Mouse (Mus musculus) forebrain, embryonic 15.5 days (tissue): ENCODE measurements at regions not wholly inside any gene's neighbourhood (a gene's known extent, or its start where the extent isn't known, plus 50 kb on each side); places are given as distances from the start of the nearest gene placed in this dataset.

ENCODE experiments used
- ATAC-seq: fragments of 200-750 bp; cut with Nextera tagmentation; replicated peaks from 2 replicates; pipeline ENCODE4 v1.8.0; 2017; ENCODE audit warnings: mild to moderate bottlenecking, moderate TSS enrichment, moderate library complexity
- H3K27ac ChIP-seq: fragments of 300-500 bp; sonication (generic); replicated peaks from 2 replicates; pipeline ENCODE4 v1.5.1; 2015; ENCODE audit warnings: mild to moderate bottlenecking, inconsistent platforms
- H3K27me3 ChIP-seq: fragments of 300-500 bp; sonication (generic); 2 replicates; pipeline ENCODE4 v1.6.1; 2015; ENCODE audit warnings: inconsistent platforms
- H3K36me3 ChIP-seq: fragments of 300-500 bp; sonication (generic); 2 replicates; pipeline ENCODE4 v1.6.1; 2015; ENCODE audit warnings: mild to moderate bottlenecking, inconsistent platforms
- H3K4me1 ChIP-seq: fragments of 300-500 bp; sonication (generic); 2 replicates; pipeline ENCODE4 v1.6.1; 2015; ENCODE audit warnings: inconsistent platforms
- H3K4me2 ChIP-seq: fragments of 300-500 bp; sonication (generic); replicated peaks from 2 replicates; pipeline ENCODE4 v1.6.1; 2015; ENCODE audit warnings: mild to moderate bottlenecking, inconsistent platforms
- H3K4me3 ChIP-seq: fragments of 300-500 bp; sonication (generic); 2 replicates; pipeline ENCODE4 v1.5.1; 2015; ENCODE audit warnings: mild to moderate bottlenecking, inconsistent platforms
- H3K9ac ChIP-seq: fragments of 300-500 bp; sonication (generic); replicated peaks from 2 replicates; pipeline ENCODE4 v1.6.1; 2015; ENCODE audit warnings: mild to moderate bottlenecking, inconsistent platforms
- H3K9me3 ChIP-seq: fragments of 300-500 bp; sonication (generic); 2 replicates; pipeline ENCODE4 v1.6.1; 2016; ENCODE audit warnings: inconsistent platforms
- WGBS: fragments of 180-500 bp; shearing (Covaris S2); methylation state at CpG from one replicate; pipeline ENCODE4 v1.1.7; 2015; ENCODE audit warnings: mixed read lengths; 5-methylcytosine and 5-hydroxymethylcytosine counted together

DNA sequence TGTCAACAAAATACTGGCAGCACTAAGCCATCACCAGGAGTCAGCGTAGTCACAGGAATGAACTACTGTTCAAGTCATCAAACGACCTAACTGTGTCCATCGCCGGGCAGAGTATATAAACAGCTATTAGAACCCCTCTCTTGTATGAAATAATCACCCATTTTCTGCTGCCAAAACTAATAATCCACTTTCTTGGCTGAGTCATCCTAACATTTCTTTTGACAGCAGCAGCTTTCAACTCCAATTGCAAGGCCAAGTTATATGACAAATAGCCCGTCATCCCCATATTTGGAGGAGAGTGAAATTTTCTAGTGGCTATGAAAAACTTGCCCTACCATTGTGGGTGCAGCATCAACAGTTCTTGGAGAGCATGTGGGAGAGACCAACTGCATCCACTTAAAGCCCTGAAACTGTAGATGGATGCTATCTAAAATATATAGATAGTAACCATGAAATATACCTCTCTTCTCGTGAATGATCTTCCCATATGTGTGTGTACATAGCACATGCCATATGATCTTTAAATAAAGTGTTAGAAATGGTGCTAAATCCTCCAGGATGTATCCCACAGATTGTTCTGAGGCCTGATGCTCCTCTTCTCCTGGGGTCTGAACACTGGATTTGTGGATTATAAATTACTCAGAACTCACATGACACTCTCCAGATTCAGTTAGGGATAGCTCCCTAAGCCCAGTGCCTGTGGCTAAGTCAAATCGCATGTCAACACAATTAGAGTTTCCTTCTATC is 189.9 kb upstream of the Tmem72 start:
- no peak overlapping the region for H3K27ac ChIP-seq
- H3K27me3 ChIP-seq: no peaks in the 10 kb centered on the region
- WGBS: 75% methylated on average over 7 of the region's 7 CpGs
- no peak overlapping the region for H3K9ac ChIP-seq
- H3K9me3 ChIP-seq: no peaks in the 10 kb centered on the region
- no peak overlapping the region for H3K4me3 ChIP-seq
- H3K36me3 ChIP-seq: no peaks in the 10 kb centered on the region
- no peak overlapping the region for H3K4me2 ChIP-seq
- no peaks in the 10 kb centered on the region for H3K4me1 ChIP-seq
- no peak for ATAC-seq

GRCm38 (mm10) chr6:116910607-116911006 is 193.9 kb upstream of the Tmem72 start:
- H3K4me3 ChIP-seq: no peak overlapping the region

GRCm38 (mm10) chr6:116912161-116912560 is 195.4 kb upstream of the Tmem72 start:
- H3K36me3 ChIP-seq: no peaks in the 10 kb centered on the region
- no peak for ATAC-seq
- H3K27ac ChIP-seq: no peak overlapping the region
- no peak overlapping the region for H3K4me3 ChIP-seq
- no peaks in the 10 kb centered on the region for H3K4me1 ChIP-seq
- H3K9me3 ChIP-seq: no peaks in the 10 kb centered on the region
- no peak overlapping the region for H3K9ac ChIP-seq
- H3K27me3 ChIP-seq: no peaks in the 10 kb centered on the region
- H3K4me2 ChIP-seq: no peak overlapping the region
- 74% methylated on average over 3 of the region's 3 CpGs for WGBS

More at GRCm38 (mm10) chr6:116910607-116911006, 193.9 kb upstream of the Tmem72 start:
- Histone ChIP-seq H3K9ac (no peak overlapping the region), H3K4me2 (no peak overlapping the region), H3K27me3 (no peaks in the 10 kb centered on the region), H3K36me3 (no peaks in the 10 kb centered on the region), H3K4me1 (no peaks in the 10 kb centered on the region), H3K9me3 (no peaks in the 10 kb centered on the region), H3K27ac (no peak overlapping the region)
- no peak for ATAC-seq
- WGBS: 84% methylated on average over 7 of the region's 7 CpGs

DNA sequence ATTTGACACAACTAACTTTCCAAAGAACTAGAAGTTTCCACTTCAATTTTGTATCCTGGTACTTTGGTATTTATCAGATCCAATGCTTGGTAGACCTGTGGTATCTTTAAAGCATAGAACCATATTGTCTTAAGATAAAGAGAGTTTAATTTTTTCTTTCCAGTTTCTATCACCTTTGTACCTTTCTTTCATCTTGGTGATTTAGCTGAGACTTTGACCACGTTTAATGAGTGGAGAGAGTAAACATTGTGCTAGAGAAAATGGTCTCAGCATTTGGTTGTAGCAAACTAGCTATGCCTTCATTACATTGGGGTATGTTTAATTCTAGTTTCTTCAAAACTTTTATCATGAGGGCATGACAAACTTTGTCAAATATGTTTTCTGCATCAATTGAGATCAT is 197.4 kb upstream of the Tmem72 start:
- no peaks in the 10 kb centered on the region for H3K27me3 ChIP-seq
- no peak for ATAC-seq
- no peak overlapping the region for H3K4me2 ChIP-seq
- no peak overlapping the region for H3K4me3 ChIP-seq
- H3K9me3 ChIP-seq: no peaks in the 10 kb centered on the region
- H3K36me3 ChIP-seq: no peaks in the 10 kb centered on the region
- H3K27ac ChIP-seq: no peak overlapping the region
- WGBS: 69% methylated on average over 1 of the region's 1 CpGs
- H3K9ac ChIP-seq: no peak overlapping the region
- no peaks in the 10 kb centered on the region for H3K4me1 ChIP-seq

DNA sequence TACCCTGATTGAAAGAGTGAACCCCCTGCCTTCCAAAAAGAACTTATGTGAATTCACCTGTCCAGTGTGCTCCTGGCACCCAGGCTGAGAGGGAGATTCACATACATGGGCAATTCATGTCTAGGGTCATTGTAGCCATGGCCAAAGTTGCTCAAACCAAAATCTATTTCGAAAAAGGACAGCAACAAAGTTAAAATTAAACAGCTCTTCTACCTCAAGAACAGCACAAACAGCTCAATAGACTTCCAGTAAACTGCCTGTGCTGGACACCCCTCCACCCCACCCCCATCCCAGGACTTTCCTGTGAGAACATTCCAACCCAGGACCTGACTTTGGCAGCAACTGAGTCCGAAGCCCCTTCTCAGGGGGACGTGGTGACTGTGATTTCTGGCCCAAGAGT is 218.3 kb upstream of the Tmem72 start:
- no peak overlapping the region for H3K27ac ChIP-seq
- ATAC-seq: no peak
- H3K4me1 ChIP-seq: no peaks in the 10 kb centered on the region
- no peak overlapping the region for H3K9ac ChIP-seq
- no peak overlapping the region for H3K4me3 ChIP-seq
- no peaks in the 10 kb centered on the region for H3K27me3 ChIP-seq
- WGBS: 83% methylated on average over 3 of the region's 3 CpGs
- no peaks in the 10 kb centered on the region for H3K9me3 ChIP-seq
- H3K36me3 ChIP-seq: no peaks in the 10 kb centered on the region
- H3K4me2 ChIP-seq: no peak overlapping the region

GRCm38 (mm10) chr6:116941576-116941975 is 224.9 kb upstream of the Tmem72 start:
- WGBS: 79% methylated on average over 9 of the region's 9 CpGs
- H3K36me3 ChIP-seq: no peaks in the 10 kb centered on the region
- ATAC-seq: no peak

DNA sequence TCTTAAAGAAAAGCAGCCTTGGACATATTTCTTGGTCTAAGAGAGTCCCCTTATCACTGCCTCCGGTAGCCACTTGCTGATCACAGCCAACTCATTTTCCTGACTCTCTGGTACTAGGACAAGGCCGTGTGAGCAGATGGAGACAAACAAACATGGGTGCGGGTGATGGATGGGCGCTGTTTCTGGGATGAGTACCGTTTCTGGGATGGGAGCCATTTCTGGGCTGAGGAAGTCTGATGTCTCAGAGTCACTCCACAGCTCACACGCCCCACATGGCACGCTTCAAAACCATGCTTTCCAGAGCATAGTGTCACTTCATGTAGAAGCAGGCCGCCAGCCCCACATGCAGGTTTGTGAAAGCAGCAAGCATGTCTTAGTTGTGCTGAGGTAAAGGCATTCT is 225.6 kb upstream of the Cxcl12 start:
- WGBS: 88% methylated on average over 8 of the region's 8 CpGs
- H3K4me1 ChIP-seq: no peaks in the 10 kb centered on the region
- no peaks in the 10 kb centered on the region for H3K9me3 ChIP-seq
- no peak overlapping the region for H3K4me3 ChIP-seq
- H3K36me3 ChIP-seq: no peaks in the 10 kb centered on the region
- H3K27me3 ChIP-seq: no peaks in the 10 kb centered on the region
- no peak for ATAC-seq
- no peak overlapping the region for H3K9ac ChIP-seq
- no peak overlapping the region for H3K27ac ChIP-seq
- H3K4me2 ChIP-seq: no peak overlapping the region

More at GRCm38 (mm10) chr6:116941576-116941975, 224.9 kb upstream of the Tmem72 start:
- no peaks in the 10 kb centered on the region for H3K27me3 ChIP-seq
- no peaks in the 10 kb centered on the region for H3K4me1 ChIP-seq
- H3K9me3 ChIP-seq: no peaks in the 10 kb centered on the region
- H3K27ac ChIP-seq: no peak overlapping the region
- no peak overlapping the region for H3K9ac ChIP-seq
- H3K4me3 ChIP-seq: no peak overlapping the region
- no peak overlapping the region for H3K4me2 ChIP-seq

- Histone ChIP-seq H3K27ac (no peak overlapping the region), H3K9me3 (no peaks in the 10 kb centered on the region), H3K4me2 (no peak overlapping the region), H3K4me1 (no peaks in the 10 kb centered on the region), H3K36me3 (no peaks in the 10 kb centered on the region), H3K27me3 (no peaks in the 10 kb centered on the region), H3K9ac (no peak overlapping the region), H3K4me3 (no peak overlapping the region)
- 26% methylated on average over 8 of the region's 8 CpGs for WGBS
- ATAC-seq: no peak
Measured at GRCm38 (mm10) chr6:116946083-116946732, 222.1 kb upstream of the Cxcl12 start.

GRCm38 (mm10) chr6:116959611-116960010 is 208.7 kb upstream of the Cxcl12 start:
- H3K4me3 ChIP-seq: no peak overlapping the region
- H3K36me3 ChIP-seq: no peaks in the 10 kb centered on the region
- H3K27ac ChIP-seq: no peak overlapping the region
- H3K4me1 ChIP-seq: no peaks in the 10 kb centered on the region
- no peak for ATAC-seq
- no peak overlapping the region for H3K4me2 ChIP-seq
- H3K9ac ChIP-seq: no peak overlapping the region
- WGBS: 74% methylated on average over 13 of the region's 13 CpGs
- no peaks in the 10 kb centered on the region for H3K9me3 ChIP-seq
- no peaks in the 10 kb centered on the region for H3K27me3 ChIP-seq

DNA sequence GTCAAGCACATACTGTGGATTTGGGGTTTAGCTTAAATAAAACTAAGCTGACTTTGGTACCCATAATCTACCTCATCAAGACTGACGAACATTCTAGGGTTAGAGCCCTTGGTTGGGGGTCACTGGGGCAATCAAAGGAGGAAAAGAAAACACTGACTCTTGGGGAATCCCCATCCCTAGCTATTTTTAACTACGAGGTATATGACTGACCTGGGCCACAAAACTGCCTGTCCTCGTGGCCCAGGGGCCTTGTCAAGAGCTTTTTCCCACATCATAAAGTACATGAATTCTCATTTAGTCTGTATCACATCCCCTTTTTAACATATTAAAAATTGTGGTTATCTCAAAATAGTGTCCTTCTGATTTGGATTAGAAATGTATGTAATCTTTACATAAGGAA is 207.7 kb upstream of the Cxcl12 start:
- Histone ChIP-seq H3K9ac (no peak overlapping the region), H3K9me3 (no peaks in the 10 kb centered on the region), H3K4me3 (no peak overlapping the region), H3K36me3 (no peaks in the 10 kb centered on the region), H3K4me1 (no peaks in the 10 kb centered on the region), H3K27me3 (no peaks in the 10 kb centered on the region), H3K27ac (no peak overlapping the region), H3K4me2 (no peak overlapping the region)
- no peak for ATAC-seq
- 74% methylated on average over 3 of the region's 3 CpGs for WGBS

- no peak overlapping the region for H3K4me3 ChIP-seq
- WGBS: 33% methylated on average over 3 of the region's 3 CpGs
Measured at GRCm38 (mm10) chr6:116966436-116966835, 201.9 kb upstream of the Cxcl12 start.

DNA sequence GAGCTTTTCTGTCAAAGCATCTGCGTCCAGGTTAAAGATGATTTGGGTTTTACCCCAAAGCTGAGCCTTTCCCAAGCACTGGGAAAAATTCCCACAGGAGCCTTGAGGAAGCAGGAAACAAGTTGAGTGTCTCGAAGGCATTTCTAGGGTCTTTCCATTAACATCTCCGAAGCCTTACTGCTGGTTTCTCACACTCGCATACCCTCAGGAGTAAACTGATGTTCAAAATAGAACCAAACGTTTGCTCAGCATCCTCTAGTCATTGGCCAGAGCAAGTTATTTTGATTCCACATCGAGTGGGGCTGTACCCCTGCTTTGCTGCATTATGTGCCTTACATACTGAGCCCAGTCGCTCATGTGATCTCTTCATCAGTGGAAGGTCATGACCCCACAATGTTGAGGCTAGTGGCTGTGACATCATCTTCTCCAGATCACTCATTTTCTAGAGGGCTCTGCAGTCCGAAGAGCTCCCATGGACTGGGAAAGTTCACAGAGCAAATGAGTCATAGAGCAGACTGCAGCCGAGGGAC is 198.9 kb upstream of the Cxcl12 start:
- Histone ChIP-seq H3K27ac (no peak overlapping the region), H3K9me3 (no peaks in the 10 kb centered on the region), H3K4me2 (no peak overlapping the region), H3K9ac (no peak overlapping the region), H3K36me3 (no peaks in the 10 kb centered on the region), H3K4me1 (no peaks in the 10 kb centered on the region), H3K27me3 (no peaks in the 10 kb centered on the region), H3K4me3 (no peak overlapping the region)
- no peak for ATAC-seq
- WGBS: 78% methylated on average over 9 of the region's 9 CpGs

More at GRCm38 (mm10) chr6:116966436-116966835, 201.9 kb upstream of the Cxcl12 start:
- H3K9ac ChIP-seq: no peak overlapping the region
- no peaks in the 10 kb centered on the region for H3K9me3 ChIP-seq
- no peaks in the 10 kb centered on the region for H3K27me3 ChIP-seq
- ATAC-seq: no peak
- H3K4me1 ChIP-seq: no peaks in the 10 kb centered on the region
- H3K36me3 ChIP-seq: no peaks in the 10 kb centered on the region
- H3K27ac ChIP-seq: no peak overlapping the region
- no peak overlapping the region for H3K4me2 ChIP-seq
